Mouse (Mus musculus): Measurements from ENCODE around the gene Fgf3. TPM values are rescaled to one million over a fixed set of nuclear protein-coding genes. Genes with fewer than 3 reads are reported as not detected.

Gene Fgf3
- polyA plus RNA-seq, 1 experiment from 2014 or later: 1.4 TPM

DNA sequence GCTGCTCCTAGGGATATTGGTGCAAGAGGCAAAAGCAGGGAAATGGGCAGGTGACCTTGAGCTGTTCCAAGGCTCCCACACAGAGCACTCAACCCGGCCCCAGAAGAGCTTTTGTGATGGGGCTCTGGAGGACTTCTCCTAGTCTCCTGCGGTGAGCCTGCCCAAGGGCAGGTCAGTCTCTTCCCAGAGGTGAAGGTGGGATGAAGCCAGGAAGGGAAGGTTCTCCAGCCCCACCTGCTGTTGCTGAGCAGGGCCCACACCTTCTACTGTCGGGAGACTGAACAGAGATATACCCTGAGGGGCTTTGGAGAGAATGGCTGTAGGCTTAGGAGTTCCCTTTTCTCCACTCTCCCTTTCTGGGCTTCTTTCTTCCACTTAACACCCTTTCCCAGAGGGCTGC lies 13.4 kb downstream of the Fgf3 start:
- Histone ChIP-seq H3K36me3 (ENCODE audit: control insufficient read depth, insufficient read depth, low read length) (no peaks in the 10 kb centered on the region), H3K9me3 (replicated peaks; ENCODE audit: control insufficient read depth, low read length, poor library complexity, severe bottlenecking) (no peaks in the 10 kb centered on the region), H3K9ac (ENCODE audit: low read depth, low read length) (no peak overlapping the region), H3K4me1 (ENCODE audit: control insufficient read depth, insufficient read depth, low read length) (no peaks in the 10 kb centered on the region), H3K27me3 (ENCODE audit: control insufficient read depth, insufficient read depth, low read depth, low read length) (no peaks in the 10 kb centered on the region), H3K4me3 (ENCODE audit: low read depth, low read length) (no peak overlapping the region), H3K4me2 (ENCODE audit: low read length) (no peak overlapping the region), H3K27ac (ENCODE audit: low read length) (no peak overlapping the region)
- ATAC-seq: no peak
- WGBS: 67% methylated on average over 3 of the region's 3 CpGs

DNA sequence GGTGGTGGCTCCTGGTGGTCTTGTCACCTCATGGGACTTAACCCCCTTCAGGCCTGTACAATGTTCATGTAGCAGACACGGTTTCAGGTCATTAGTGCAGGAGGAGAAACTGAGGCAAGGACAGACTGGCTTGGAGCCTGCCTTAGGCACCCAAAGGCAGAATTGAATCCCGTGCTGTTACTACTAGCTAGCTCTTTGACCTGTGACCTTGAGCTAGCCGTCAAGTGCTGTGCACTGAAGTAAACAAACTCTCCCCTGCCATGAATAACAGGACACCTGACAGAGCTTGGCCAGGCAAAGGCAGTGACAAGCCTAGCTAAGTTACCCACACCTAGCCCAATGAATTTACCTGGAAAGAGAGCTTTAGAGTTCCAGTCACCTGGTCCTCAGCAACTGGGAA lies 17.1 kb downstream of the Fgf3 start:
- no peak for ATAC-seq
- no peak overlapping the region for H3K4me3 ChIP-seq (ENCODE audit: low read depth, low read length)
- H3K27me3 ChIP-seq (ENCODE audit: control insufficient read depth, insufficient read depth, low read depth, low read length): peaks cover 6% of the 10 kb centered on the region
- no peaks in the 10 kb centered on the region for H3K9me3 ChIP-seq (replicated peaks; ENCODE audit: control insufficient read depth, low read length, poor library complexity, severe bottlenecking)
- no peaks in the 10 kb centered on the region for H3K36me3 ChIP-seq (ENCODE audit: control insufficient read depth, insufficient read depth, low read length)
- H3K9ac ChIP-seq (ENCODE audit: low read depth, low read length): no peak overlapping the region
- no peak overlapping the region for H3K4me2 ChIP-seq (ENCODE audit: low read length)
- no peaks in the 10 kb centered on the region for H3K4me1 ChIP-seq (ENCODE audit: control insufficient read depth, insufficient read depth, low read length)
- 56% methylated on average over 3 of the region's 3 CpGs for WGBS
- no peak overlapping the region for H3K27ac ChIP-seq (ENCODE audit: low read length)

GRCm38 (mm10) chr7:144857158-144857557 lies 19.3 kb downstream of the Fgf3 start:
- H3K27ac ChIP-seq (ENCODE audit: low read length): no peak overlapping the region
- no peak overlapping the region for H3K4me2 ChIP-seq (ENCODE audit: low read length)
- no peak overlapping the region for H3K9ac ChIP-seq (ENCODE audit: low read depth, low read length)
- H3K36me3 ChIP-seq (ENCODE audit: control insufficient read depth, insufficient read depth, low read length): no peaks in the 10 kb centered on the region
- H3K27me3 ChIP-seq (ENCODE audit: control insufficient read depth, insufficient read depth, low read depth, low read length): peaks cover 28% of the 10 kb centered on the region
- WGBS: 82% methylated on average over 7 of the region's 7 CpGs
- no peak for ATAC-seq
- H3K4me3 ChIP-seq (ENCODE audit: low read depth, low read length): no peak overlapping the region
- peaks cover 9% of the 10 kb centered on the region; the same call in 1 of the 2 replicates for H3K4me1 ChIP-seq (ENCODE audit: control insufficient read depth, insufficient read depth, low read length)
- H3K9me3 ChIP-seq (replicated peaks; ENCODE audit: control insufficient read depth, low read length, poor library complexity, severe bottlenecking): no peaks in the 10 kb centered on the region

DNA sequence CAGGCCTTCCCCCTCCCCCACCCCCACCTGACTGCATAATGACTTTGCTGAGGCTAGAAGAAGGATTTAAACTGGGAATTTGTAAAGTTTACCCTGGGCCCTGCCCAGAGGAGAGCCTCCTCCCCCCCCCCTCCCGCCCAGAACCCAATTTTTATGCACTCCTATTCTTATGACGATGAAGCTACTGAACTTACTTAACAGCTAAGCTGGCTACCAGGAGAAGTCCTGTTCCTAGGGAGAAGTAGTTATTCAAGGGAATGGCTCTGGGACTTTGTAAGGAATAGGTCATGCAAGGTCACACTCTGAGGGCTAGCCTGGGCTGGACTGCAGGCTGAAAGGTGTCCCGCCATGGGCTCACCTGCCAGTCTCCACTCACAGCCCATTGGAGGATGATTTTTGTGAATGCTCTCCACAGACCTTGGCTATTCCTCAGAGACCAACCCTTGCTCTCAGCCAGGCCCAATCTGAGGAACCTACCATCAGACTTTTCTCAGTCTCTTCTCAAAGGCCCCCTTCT lies 20.0 kb downstream of the Fgf3 start:
- no peak for ATAC-seq
- no peaks in the 10 kb centered on the region for H3K36me3 ChIP-seq (ENCODE audit: control insufficient read depth, insufficient read depth, low read length)
- no peak overlapping the region for H3K4me3 ChIP-seq (ENCODE audit: low read depth, low read length)
- no peak overlapping the region for H3K9ac ChIP-seq (ENCODE audit: low read depth, low read length)
- no peak overlapping the region for H3K27ac ChIP-seq (ENCODE audit: low read length)
- no peaks in the 10 kb centered on the region for H3K9me3 ChIP-seq (replicated peaks; ENCODE audit: control insufficient read depth, low read length, poor library complexity, severe bottlenecking)
- H3K4me2 ChIP-seq (ENCODE audit: low read length): no peak overlapping the region
- peaks cover 9% of the 10 kb centered on the region; the same call in 1 of the 2 replicates for H3K4me1 ChIP-seq (ENCODE audit: control insufficient read depth, insufficient read depth, low read length)
- 61% methylated on average over 3 of the region's 3 CpGs for WGBS
- H3K27me3 ChIP-seq (ENCODE audit: control insufficient read depth, insufficient read depth, low read depth, low read length): peaks cover 31% of the 10 kb centered on the region

- WGBS: 97% methylated on average over 1 of the region's 1 CpGs
- Histone ChIP-seq H3K36me3 (ENCODE audit: control insufficient read depth, insufficient read depth, low read length) (no peaks in the 10 kb centered on the region), H3K27me3 (ENCODE audit: control insufficient read depth, insufficient read depth, low read depth, low read length) (peaks cover 37% of the 10 kb centered on the region), H3K9ac (ENCODE audit: low read depth, low read length) (no peak overlapping the region), H3K4me2 (ENCODE audit: low read length) (no peak overlapping the region), H3K9me3 (replicated peaks; ENCODE audit: control insufficient read depth, low read length, poor library complexity, severe bottlenecking) (no peaks in the 10 kb centered on the region), H3K27ac (ENCODE audit: low read length) (no peak overlapping the region), H3K4me3 (ENCODE audit: low read depth, low read length) (no peak overlapping the region), H3K4me1 (ENCODE audit: control insufficient read depth, insufficient read depth, low read length) (peaks cover 9% of the 10 kb centered on the region; the same call in 1 of the 2 replicates)
- ATAC-seq: no peak
Observed at GRCm38 (mm10) chr7:144858702-144859101, 20.8 kb downstream of the Fgf3 start.

- H3K9ac ChIP-seq (ENCODE audit: low read depth, low read length): no peak overlapping the region
- H3K36me3 ChIP-seq (ENCODE audit: control insufficient read depth, insufficient read depth, low read length): no peaks in the 10 kb centered on the region
- peaks cover 56% of the 10 kb centered on the region for H3K27me3 ChIP-seq (ENCODE audit: control insufficient read depth, insufficient read depth, low read depth, low read length)
- ATAC-seq: no peak
- H3K27ac ChIP-seq (ENCODE audit: low read length): no peak overlapping the region
- peak overlapping the region; percentile 20 for H3K4me3 ChIP-seq (ENCODE audit: low read depth, low read length)
- under 1% methylated on average over 62 of the region's 72 CpGs for WGBS
- H3K4me1 ChIP-seq (ENCODE audit: control insufficient read depth, insufficient read depth, low read length): peaks cover 9% of the 10 kb centered on the region; the same call in 1 of the 2 replicates
- H3K9me3 ChIP-seq (replicated peaks; ENCODE audit: control insufficient read depth, low read length, poor library complexity, severe bottlenecking): no peaks in the 10 kb centered on the region
- H3K4me2 ChIP-seq (ENCODE audit: low read length): peak overlapping the region; percentile 16
Observed at GRCm38 (mm10) chr7:144861056-144861768, 23.3 kb downstream of the Fgf3 start.

GRCm38 (mm10) chr7:144861769-144862070 lies 23.8 kb downstream of the Fgf3 start:
- Histone ChIP-seq H3K4me1 (ENCODE audit: control insufficient read depth, insufficient read depth, low read length) (peaks cover 9% of the 10 kb centered on the region; the same call in 1 of the 2 replicates), H3K4me3 (ENCODE audit: low read depth, low read length) (peak overlapping the region; percentile 20), H3K27ac (ENCODE audit: low read length) (no peak overlapping the region), H3K36me3 (ENCODE audit: control insufficient read depth, insufficient read depth, low read length) (no peaks in the 10 kb centered on the region), H3K9ac (ENCODE audit: low read depth, low read length) (no peak overlapping the region), H3K4me2 (ENCODE audit: low read length) (peak overlapping the region; percentile 16), H3K27me3 (ENCODE audit: control insufficient read depth, insufficient read depth, low read depth, low read length) (peaks cover 60% of the 10 kb centered on the region), H3K9me3 (replicated peaks; ENCODE audit: control insufficient read depth, low read length, poor library complexity, severe bottlenecking) (no peaks in the 10 kb centered on the region)
- WGBS: under 1% methylated on average over 28 of the region's 28 CpGs
- ATAC-seq: no peak

DNA sequence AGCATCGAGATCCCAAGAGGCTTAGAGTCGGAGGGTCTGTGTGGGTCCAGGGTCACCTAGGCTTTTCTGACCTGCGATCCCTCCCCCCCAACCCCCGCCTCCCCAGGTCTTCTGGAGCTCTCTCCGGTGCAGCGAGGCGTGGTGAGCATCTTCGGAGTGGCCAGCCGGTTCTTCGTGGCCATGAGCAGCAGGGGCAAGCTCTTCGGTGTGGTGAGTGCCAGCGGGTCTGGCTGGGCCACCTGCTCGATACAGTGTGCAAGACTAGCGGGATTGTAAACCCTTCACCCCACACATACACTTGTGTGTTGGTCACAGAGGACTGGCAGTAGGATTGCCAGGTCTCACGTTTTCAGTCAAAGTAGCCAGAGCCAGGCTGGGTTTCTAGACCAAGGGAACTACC lies 24.2 kb downstream of the Fgf3 start:
- H3K4me2 ChIP-seq (ENCODE audit: low read length): peak overlapping the region; percentile 16
- no peak overlapping the region for H3K4me3 ChIP-seq (ENCODE audit: low read depth, low read length)
- H3K4me1 ChIP-seq (ENCODE audit: control insufficient read depth, insufficient read depth, low read length): peaks cover 9% of the 10 kb centered on the region; the same call in 1 of the 2 replicates
- WGBS: 0% methylated on average over 15 of the region's 15 CpGs
- H3K9ac ChIP-seq (ENCODE audit: low read depth, low read length): no peak overlapping the region
- ATAC-seq: no peak
- H3K27ac ChIP-seq (ENCODE audit: low read length): no peak overlapping the region
- no peaks in the 10 kb centered on the region for H3K36me3 ChIP-seq (ENCODE audit: control insufficient read depth, insufficient read depth, low read length)
- peaks cover 60% of the 10 kb centered on the region for H3K27me3 ChIP-seq (ENCODE audit: control insufficient read depth, insufficient read depth, low read depth, low read length)
- no peaks in the 10 kb centered on the region for H3K9me3 ChIP-seq (replicated peaks; ENCODE audit: control insufficient read depth, low read length, poor library complexity, severe bottlenecking)

DNA sequence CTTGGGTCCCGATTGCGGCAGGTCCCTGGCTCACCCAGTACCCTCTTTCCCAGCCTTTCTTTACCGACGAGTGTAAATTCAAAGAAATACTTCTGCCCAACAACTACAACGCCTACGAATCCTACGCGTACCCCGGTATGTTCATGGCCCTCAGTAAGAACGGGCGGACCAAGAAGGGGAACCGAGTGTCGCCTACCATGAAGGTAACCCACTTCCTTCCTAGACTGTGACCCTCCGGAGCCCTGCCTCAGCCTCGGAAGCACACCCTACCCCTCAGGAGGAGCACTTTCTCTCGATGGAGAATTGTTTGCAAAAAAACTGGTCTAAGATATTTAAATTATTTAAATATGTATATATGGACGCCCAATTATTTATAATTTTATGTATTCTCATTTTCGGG lies 24.8 kb downstream of the Fgf3 start:
- no peak overlapping the region for H3K4me3 ChIP-seq (ENCODE audit: low read depth, low read length)
- no peak overlapping the region for H3K4me2 ChIP-seq (ENCODE audit: low read length)
- H3K27me3 ChIP-seq (ENCODE audit: control insufficient read depth, insufficient read depth, low read depth, low read length): peaks cover 60% of the 10 kb centered on the region
- no peak for ATAC-seq
- H3K27ac ChIP-seq (ENCODE audit: low read length): no peak overlapping the region
- H3K9ac ChIP-seq (ENCODE audit: low read depth, low read length): no peak overlapping the region
- WGBS: 4% methylated on average over 18 of the region's 18 CpGs
- H3K9me3 ChIP-seq (replicated peaks; ENCODE audit: control insufficient read depth, low read length, poor library complexity, severe bottlenecking): no peaks in the 10 kb centered on the region
- peaks cover 9% of the 10 kb centered on the region; the same call in 1 of the 2 replicates for H3K4me1 ChIP-seq (ENCODE audit: control insufficient read depth, insufficient read depth, low read length)
- no peaks in the 10 kb centered on the region for H3K36me3 ChIP-seq (ENCODE audit: control insufficient read depth, insufficient read depth, low read length)

Measured in midbrain, embryonic 16.5 days (tissue).